Mouse (Mus musculus): ENCODE measurements around the gene Lamp2. TPM values are rescaled to one million over a fixed set of nuclear protein-coding genes. Genes with fewer than 3 reads are reported as not detected.
A peak's percentile ranks its signal among the peaks of the same experiment; 100 is the strongest.

The Lamp2 gene
- polyA plus RNA-seq, 1 experiment from 2014 or later: 167 TPM

DNA sequence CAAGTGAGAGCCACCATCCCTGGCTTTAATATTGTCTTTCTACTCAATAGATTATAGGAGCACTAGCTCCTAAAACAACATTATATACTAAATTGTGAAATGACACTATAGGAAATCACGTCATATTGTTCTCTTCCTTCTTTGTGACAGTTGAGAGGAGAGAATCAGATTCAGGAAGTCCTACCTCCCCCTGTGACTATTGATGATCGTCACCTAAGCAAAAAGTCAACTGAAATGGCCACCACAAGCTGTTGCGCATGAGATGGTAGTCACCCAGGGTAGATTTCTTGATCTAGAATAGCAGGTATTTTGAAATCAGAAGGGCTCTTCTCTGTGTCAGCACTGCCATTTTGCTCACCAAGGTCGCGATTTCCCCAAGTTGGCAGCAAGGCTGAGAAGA, 5.8 kb upstream of the Lamp2 start:
- WGBS: 78% methylated on average over 5 of the region's 5 CpGs
- no peaks in the 10 kb centered on the region for H3K36me3 ChIP-seq (ENCODE audit: control insufficient read depth, insufficient read depth, low read length)
- H3K4me3 ChIP-seq (ENCODE audit: low read length): no peak overlapping the region
- no peaks in the 10 kb centered on the region for H3K9me3 ChIP-seq (ENCODE audit: control insufficient read depth, low read length)
- no peaks in the 10 kb centered on the region for H3K27me3 ChIP-seq (ENCODE audit: control insufficient read depth, insufficient read depth, low read depth, low read length)
- H3K4me2 ChIP-seq (ENCODE audit: low read depth, low read length): no peak overlapping the region
- ATAC-seq (ENCODE audit: low read depth): no peak
- no peak overlapping the region for H3K9ac ChIP-seq (ENCODE audit: low read length)
- no peak overlapping the region for H3K27ac ChIP-seq (ENCODE audit: low read length)
- H3K4me1 ChIP-seq (replicated peaks; ENCODE audit: control insufficient read depth, insufficient read depth, low read length): no peaks in the 10 kb centered on the region

DNA sequence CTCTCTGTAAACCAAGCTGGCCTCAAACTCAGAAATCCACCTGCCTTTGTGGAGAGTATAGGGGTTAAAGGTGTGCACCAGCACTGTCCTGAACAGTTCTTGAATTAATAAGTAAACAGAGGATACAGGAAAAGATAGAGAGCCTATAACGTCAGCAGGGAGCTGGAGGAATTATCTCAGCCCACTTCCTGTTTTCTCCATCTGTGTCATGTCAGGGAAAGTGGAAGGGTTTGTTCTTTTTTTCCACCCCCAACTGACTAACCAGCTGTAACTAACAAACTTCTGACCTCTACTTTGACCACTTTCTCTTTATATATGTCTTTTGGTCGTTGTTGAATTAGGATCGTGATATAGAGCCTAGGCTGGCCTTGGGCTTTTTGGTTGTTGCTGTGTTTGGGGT, 4.6 kb upstream of the Lamp2 start:
- Histone ChIP-seq H3K4me3 (ENCODE audit: low read length) (no peak overlapping the region), H3K27ac (ENCODE audit: low read length) (no peak overlapping the region), H3K9ac (ENCODE audit: low read length) (no peak overlapping the region), H3K4me2 (ENCODE audit: low read depth, low read length) (no peak overlapping the region), H3K4me1 (replicated peaks; ENCODE audit: control insufficient read depth, insufficient read depth, low read length) (no peaks in the 10 kb centered on the region), H3K9me3 (ENCODE audit: control insufficient read depth, low read length) (no peaks in the 10 kb centered on the region), H3K36me3 (ENCODE audit: control insufficient read depth, insufficient read depth, low read length) (no peaks in the 10 kb centered on the region), H3K27me3 (ENCODE audit: control insufficient read depth, insufficient read depth, low read depth, low read length) (no peaks in the 10 kb centered on the region)
- 24% methylated on average over 3 of the region's 3 CpGs for WGBS
- no peak for ATAC-seq (ENCODE audit: low read depth)

DNA sequence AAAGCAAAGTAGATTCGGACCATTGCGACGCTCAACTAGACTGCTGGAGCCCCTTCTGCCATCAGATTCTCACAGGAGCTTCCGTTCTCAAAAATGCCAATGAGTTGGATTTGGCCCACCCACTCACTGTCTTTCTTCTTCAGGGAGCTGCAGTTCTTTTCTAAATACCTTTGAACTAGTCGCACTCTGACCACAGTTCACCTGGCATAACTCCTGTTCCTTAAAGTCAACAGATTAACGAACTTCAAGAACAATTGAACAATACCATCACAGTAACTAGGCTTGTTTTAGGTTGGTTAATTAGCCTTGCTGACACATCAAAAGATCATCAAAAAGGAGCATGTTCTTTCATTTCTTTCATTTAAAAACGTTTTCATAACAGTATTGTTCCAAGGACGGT, 2.8 kb upstream of the Lamp2 start:
- no peaks in the 10 kb centered on the region for H3K9me3 ChIP-seq (ENCODE audit: control insufficient read depth, low read length)
- no peak overlapping the region for H3K4me2 ChIP-seq (ENCODE audit: low read depth, low read length)
- no peaks in the 10 kb centered on the region for H3K27me3 ChIP-seq (ENCODE audit: control insufficient read depth, insufficient read depth, low read depth, low read length)
- no peaks in the 10 kb centered on the region for H3K4me1 ChIP-seq (replicated peaks; ENCODE audit: control insufficient read depth, insufficient read depth, low read length)
- no peak overlapping the region for H3K4me3 ChIP-seq (ENCODE audit: low read length)
- 77% methylated on average over 8 of the region's 8 CpGs for WGBS
- ATAC-seq (ENCODE audit: low read depth): no peak
- no peak overlapping the region for H3K27ac ChIP-seq (ENCODE audit: low read length)
- no peak overlapping the region for H3K9ac ChIP-seq (ENCODE audit: low read length)
- H3K36me3 ChIP-seq (ENCODE audit: control insufficient read depth, insufficient read depth, low read length): no peaks in the 10 kb centered on the region

DNA sequence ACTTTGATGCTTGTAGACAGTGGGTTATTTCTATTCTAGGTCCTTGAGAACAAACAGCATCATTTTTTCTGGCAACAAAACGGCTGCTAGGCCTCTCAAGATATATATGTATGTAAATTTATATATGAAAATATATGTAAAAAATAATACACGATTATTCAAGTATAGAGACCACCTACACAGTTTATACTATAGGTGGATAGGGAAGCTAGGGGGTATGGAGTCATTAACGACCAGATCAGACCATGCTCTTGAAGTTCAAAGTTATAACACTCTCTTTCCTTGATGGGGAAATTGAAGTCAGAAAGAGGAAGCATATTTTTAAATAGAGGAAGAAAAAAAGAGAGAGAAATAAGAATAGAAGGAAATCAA, 367 bp upstream of the Lamp2 start:
- Histone ChIP-seq H3K9ac (ENCODE audit: low read length) (no peak overlapping the region), H3K36me3 (ENCODE audit: control insufficient read depth, insufficient read depth, low read length) (no peaks in the 10 kb centered on the region; the same call in 1 of the 2 replicates), H3K4me2 (ENCODE audit: low read depth, low read length) (no peak overlapping the region), H3K4me3 (ENCODE audit: low read length) (no peak overlapping the region), H3K27ac (ENCODE audit: low read length) (no peak overlapping the region), H3K27me3 (ENCODE audit: control insufficient read depth, insufficient read depth, low read depth, low read length) (no peaks in the 10 kb centered on the region), H3K4me1 (replicated peaks; ENCODE audit: control insufficient read depth, insufficient read depth, low read length) (no peaks in the 10 kb centered on the region), H3K9me3 (ENCODE audit: control insufficient read depth, low read length) (no peaks in the 10 kb centered on the region)
- WGBS: 21% methylated on average over 3 of the region's 3 CpGs
- peak; percentile 6; the same call in 1 of the 2 replicates for ATAC-seq (ENCODE audit: low read depth)

DNA sequence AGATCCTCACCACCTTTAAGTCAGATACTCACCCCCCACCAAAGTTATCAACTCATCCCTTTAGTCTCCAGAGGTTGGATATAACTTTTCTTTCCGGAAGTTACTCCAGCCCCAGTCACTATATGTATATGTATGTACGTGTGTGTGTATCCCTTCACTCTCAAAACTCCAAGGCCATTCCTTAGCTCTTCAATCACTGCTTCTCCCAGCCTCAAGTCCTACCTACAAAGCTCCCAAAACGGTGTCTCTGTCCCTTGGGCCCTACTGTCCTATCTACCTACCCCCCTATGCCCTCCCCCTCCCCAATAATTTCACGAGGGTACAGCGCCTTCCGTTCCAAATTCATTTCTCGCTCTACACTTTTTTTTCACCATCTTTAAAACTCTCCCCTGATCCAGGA, 780 bp downstream of the Lamp2 start:
- H3K4me1 ChIP-seq (replicated peaks; ENCODE audit: control insufficient read depth, insufficient read depth, low read length): no peaks in the 10 kb centered on the region
- H3K9ac ChIP-seq (ENCODE audit: low read length): peak overlapping the region; percentile 77
- H3K9me3 ChIP-seq (ENCODE audit: control insufficient read depth, low read length): no peaks in the 10 kb centered on the region
- ATAC-seq (ENCODE audit: low read depth): peak; percentile 16
- no peaks in the 10 kb centered on the region for H3K27me3 ChIP-seq (ENCODE audit: control insufficient read depth, insufficient read depth, low read depth, low read length)
- peak overlapping the region; percentile 59 for H3K4me2 ChIP-seq (ENCODE audit: low read depth, low read length)
- H3K36me3 ChIP-seq (ENCODE audit: control insufficient read depth, insufficient read depth, low read length): peaks cover 2% of the 10 kb centered on the region
- peak overlapping the region; percentile 85 for H3K27ac ChIP-seq (ENCODE audit: low read length)
- peak overlapping the region; percentile 64 for H3K4me3 ChIP-seq (ENCODE audit: low read length)
- WGBS: 17% methylated on average over 7 of the region's 7 CpGs

DNA sequence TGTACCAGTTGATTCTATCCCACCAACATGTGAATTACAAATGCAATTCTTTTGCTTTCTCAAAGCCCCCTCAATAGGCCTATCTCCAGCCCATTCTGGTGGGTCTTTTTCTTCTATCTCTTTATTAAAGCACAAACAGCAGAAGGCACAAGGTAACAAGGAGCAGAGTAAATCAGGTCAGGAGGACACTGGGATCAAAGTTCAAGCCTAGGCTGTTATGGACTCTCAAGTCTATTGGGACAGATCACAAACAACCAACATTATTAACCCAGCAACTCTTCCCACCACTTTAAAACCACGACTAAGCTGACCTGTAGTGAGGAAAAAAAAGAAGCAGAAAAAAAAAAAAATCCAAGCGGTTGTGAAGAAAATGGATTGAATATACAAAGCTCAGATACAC, 1.4 kb downstream of the Lamp2 start:
- H3K4me2 ChIP-seq (ENCODE audit: low read depth, low read length): peak overlapping the region; percentile 59
- no peak for ATAC-seq (ENCODE audit: low read depth)
- no peaks in the 10 kb centered on the region for H3K9me3 ChIP-seq (ENCODE audit: control insufficient read depth, low read length)
- H3K9ac ChIP-seq (ENCODE audit: low read length): 0 out of 2 replicates have a peak overlapping the region, but pooled peaks have one; percentile 77
- peaks cover 7% of the 10 kb centered on the region for H3K36me3 ChIP-seq (ENCODE audit: control insufficient read depth, insufficient read depth, low read length)
- H3K27me3 ChIP-seq (ENCODE audit: control insufficient read depth, insufficient read depth, low read depth, low read length): no peaks in the 10 kb centered on the region
- no peak overlapping the region for H3K27ac ChIP-seq (ENCODE audit: low read length)
- no peaks in the 10 kb centered on the region for H3K4me1 ChIP-seq (replicated peaks; ENCODE audit: control insufficient read depth, insufficient read depth, low read length)
- WGBS: 9% methylated on average over 2 of the region's 2 CpGs
- H3K4me3 ChIP-seq (ENCODE audit: low read length): peak overlapping the region; percentile 64

DNA sequence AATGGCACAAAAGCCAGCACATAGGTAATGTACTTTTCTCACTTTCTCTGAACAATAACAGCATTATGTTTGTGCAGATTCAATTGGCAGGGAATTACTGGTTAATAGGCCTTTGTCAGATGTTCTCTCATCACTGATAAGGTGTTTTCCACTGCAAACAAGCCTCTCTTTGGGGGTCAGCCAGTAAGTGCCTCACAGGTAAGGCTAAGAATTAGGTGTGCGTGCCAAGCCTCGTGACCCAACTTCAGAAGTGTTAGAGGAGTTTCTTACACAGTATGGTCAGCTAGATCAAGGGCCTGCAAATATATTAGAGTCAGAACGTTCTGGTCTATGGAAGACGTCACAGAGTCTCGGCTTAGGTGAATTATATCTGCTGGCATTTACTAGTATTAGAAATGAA, 2.3 kb downstream of the Lamp2 start:
- H3K27me3 ChIP-seq (ENCODE audit: control insufficient read depth, insufficient read depth, low read depth, low read length): no peaks in the 10 kb centered on the region
- no peak for ATAC-seq (ENCODE audit: low read depth)
- peaks cover 10% of the 10 kb centered on the region for H3K36me3 ChIP-seq (ENCODE audit: control insufficient read depth, insufficient read depth, low read length)
- no peak overlapping the region for H3K9ac ChIP-seq (ENCODE audit: low read length)
- H3K4me1 ChIP-seq (replicated peaks; ENCODE audit: control insufficient read depth, insufficient read depth, low read length): no peaks in the 10 kb centered on the region
- H3K4me3 ChIP-seq (ENCODE audit: low read length): no peak overlapping the region
- H3K27ac ChIP-seq (ENCODE audit: low read length): no peak overlapping the region
- H3K9me3 ChIP-seq (ENCODE audit: control insufficient read depth, low read length): no peaks in the 10 kb centered on the region
- no peak overlapping the region for H3K4me2 ChIP-seq (ENCODE audit: low read depth, low read length)
- 73% methylated on average over 5 of the region's 5 CpGs for WGBS

DNA sequence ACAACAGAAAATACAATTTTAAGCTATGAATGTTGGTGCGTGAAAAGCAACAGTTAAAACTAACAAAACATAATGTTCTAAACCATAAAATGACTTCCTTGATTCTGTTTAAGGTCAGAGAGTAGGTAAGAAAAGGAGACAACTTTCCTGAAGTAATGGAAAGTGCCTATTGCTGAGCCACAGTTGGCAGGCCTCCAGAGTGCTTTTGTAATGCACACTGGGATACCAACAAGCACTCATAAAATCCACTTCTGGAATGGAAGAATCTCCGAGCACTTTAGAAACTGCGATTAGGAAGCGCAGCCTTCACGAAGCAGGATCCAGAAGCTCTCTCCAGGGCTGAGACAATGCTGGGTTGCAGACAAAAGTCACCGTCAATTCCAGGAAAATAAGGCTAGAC, 5.8 kb downstream of the Lamp2 start:
- Histone ChIP-seq H3K9me3 (ENCODE audit: control insufficient read depth, low read length) (no peaks in the 10 kb centered on the region), H3K36me3 (ENCODE audit: control insufficient read depth, insufficient read depth, low read length) (peaks cover 10% of the 10 kb centered on the region), H3K4me3 (ENCODE audit: low read length) (no peak overlapping the region), H3K27ac (ENCODE audit: low read length) (no peak overlapping the region), H3K4me2 (ENCODE audit: low read depth, low read length) (no peak overlapping the region), H3K4me1 (replicated peaks; ENCODE audit: control insufficient read depth, insufficient read depth, low read length) (no peaks in the 10 kb centered on the region), H3K9ac (ENCODE audit: low read length) (no peak overlapping the region), H3K27me3 (ENCODE audit: control insufficient read depth, insufficient read depth, low read depth, low read length) (no peaks in the 10 kb centered on the region)
- no peak for ATAC-seq (ENCODE audit: low read depth)
- 80% methylated on average over 6 of the region's 6 CpGs for WGBS

DNA sequence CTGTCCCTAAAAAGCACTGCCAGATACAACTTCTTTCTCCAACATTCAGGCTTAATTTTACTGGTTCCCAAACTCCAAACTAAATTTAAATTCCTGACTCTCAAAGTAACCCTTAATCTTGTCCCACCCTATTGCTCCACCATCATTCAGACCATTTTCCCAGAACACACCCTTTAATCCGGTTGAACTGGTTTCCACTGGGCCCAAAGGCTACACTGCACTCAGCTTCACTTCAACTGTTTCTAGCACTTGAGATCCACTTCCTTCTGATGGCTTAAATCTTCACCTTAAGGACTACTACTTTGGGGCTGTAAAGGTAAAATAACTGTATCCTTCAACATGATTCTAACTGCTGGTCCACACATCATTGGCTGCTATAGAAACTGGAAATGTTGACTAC, 10.5 kb downstream of the Lamp2 start:
- Histone ChIP-seq H3K4me2 (ENCODE audit: low read depth, low read length) (no peak overlapping the region), H3K9ac (ENCODE audit: low read length) (no peak overlapping the region), H3K4me1 (replicated peaks; ENCODE audit: control insufficient read depth, insufficient read depth, low read length) (no peaks in the 10 kb centered on the region), H3K9me3 (ENCODE audit: control insufficient read depth, low read length) (no peaks in the 10 kb centered on the region), H3K4me3 (ENCODE audit: low read length) (no peak overlapping the region), H3K27ac (ENCODE audit: low read length) (no peak overlapping the region), H3K36me3 (ENCODE audit: control insufficient read depth, insufficient read depth, low read length) (peaks cover 10% of the 10 kb centered on the region), H3K27me3 (ENCODE audit: control insufficient read depth, insufficient read depth, low read depth, low read length) (no peaks in the 10 kb centered on the region)
- no peak for ATAC-seq (ENCODE audit: low read depth)
- 68% methylated on average over 1 of the region's 1 CpGs for WGBS

DNA sequence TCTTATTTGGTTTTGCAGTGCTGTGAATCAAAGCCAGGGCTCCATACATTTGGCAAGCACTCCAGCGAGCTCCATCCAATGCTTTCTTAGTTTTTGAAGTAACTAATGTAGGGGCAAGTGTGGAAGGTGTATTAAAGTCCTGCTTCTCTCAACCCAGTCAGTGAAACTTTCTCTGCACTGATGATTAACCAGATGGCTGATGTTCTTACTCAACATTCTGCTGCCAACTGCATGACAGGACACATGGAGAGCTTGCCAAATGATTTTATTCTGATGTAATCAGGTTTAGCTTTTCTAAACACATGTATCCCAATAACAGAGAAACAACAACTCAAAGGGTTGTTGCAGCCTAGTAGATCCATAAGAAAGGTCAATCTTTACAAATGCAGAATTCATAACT, 13.8 kb downstream of the Lamp2 start:
- Histone ChIP-seq H3K9ac (ENCODE audit: low read length) (no peak overlapping the region), H3K27ac (ENCODE audit: low read length) (no peak overlapping the region), H3K9me3 (ENCODE audit: control insufficient read depth, low read length) (no peaks in the 10 kb centered on the region), H3K4me3 (ENCODE audit: low read length) (no peak overlapping the region), H3K4me2 (ENCODE audit: low read depth, low read length) (no peak overlapping the region), H3K27me3 (ENCODE audit: control insufficient read depth, insufficient read depth, low read depth, low read length) (no peaks in the 10 kb centered on the region), H3K4me1 (replicated peaks; ENCODE audit: control insufficient read depth, insufficient read depth, low read length) (no peaks in the 10 kb centered on the region), H3K36me3 (ENCODE audit: control insufficient read depth, insufficient read depth, low read length) (no peaks in the 10 kb centered on the region)
- WGBS: 68% methylated on average over 1 of the region's 1 CpGs
- no peak for ATAC-seq (ENCODE audit: low read depth)

Data from lung, embryonic 16.5 days (tissue).